Mouse (Mus musculus) intestine, embryonic 15.5 days (tissue): Measurements from ENCODE around the gene Sec11a. TPM values are rescaled to one million over a fixed set of nuclear protein-coding genes. Genes with fewer than 3 reads are reported as not detected.
"Not testable (repeated sequence)": the region's sequence is repeated elsewhere in the genome, so short reads cannot be mapped to it uniquely, and the experiment has no call there.

Experiments used
- ATAC-seq: fragments of 200-750 bp; cut with Nextera tagmentation; 2 replicates; pipeline ENCODE4 v1.8.0; 2017; ENCODE audit warnings: moderate TSS enrichment, moderate library complexity
- H3K27ac ChIP-seq: fragments of 300-500 bp; sonication (generic); 2 replicates; pipeline ENCODE4 v1.5.1; 2015; ENCODE audit warnings: mild to moderate bottlenecking, inconsistent platforms
- H3K27me3 ChIP-seq: fragments of 300-500 bp; sonication (generic); replicated peaks from 2 replicates; pipeline ENCODE4 v1.6.1; 2015; ENCODE audit warnings: inconsistent platforms
- H3K36me3 ChIP-seq: fragments of 300-500 bp; sonication (generic); 2 replicates; pipeline ENCODE4 v1.6.1; 2015; ENCODE audit warnings: inconsistent platforms
- H3K4me1 ChIP-seq: fragments of 300-500 bp; sonication (generic); replicated peaks from 2 replicates; pipeline ENCODE4 v1.6.1; 2015; ENCODE audit warnings: inconsistent platforms
- H3K4me2 ChIP-seq: fragments of 300-500 bp; sonication (generic); replicated peaks from 2 replicates; pipeline ENCODE4 v1.6.1; 2015; ENCODE audit warnings: mild to moderate bottlenecking, inconsistent platforms
- H3K4me3 ChIP-seq: fragments of 300-500 bp; sonication (generic); replicated peaks from 2 replicates; pipeline ENCODE4 v1.5.1; 2015; ENCODE audit warnings: inconsistent platforms
- H3K9ac ChIP-seq: fragments of 300-500 bp; sonication (generic); 2 replicates; pipeline ENCODE4 v1.6.1; 2015; ENCODE audit warnings: inconsistent platforms
- H3K9me3 ChIP-seq: fragments of 300-500 bp; sonication (generic); 2 replicates; pipeline ENCODE4 v1.6.1; 2016; ENCODE audit warnings: inconsistent platforms
- WGBS: fragments of 180-500 bp; shearing (Covaris S2); methylation state at CpG from one replicate; pipeline ENCODE4 v1.1.7; 2015; 5-methylcytosine and 5-hydroxymethylcytosine counted together
- polyA plus RNA-seq: library from polyadenylated mRNA; unstranded; fragments of >200 nt; fragmentation: Nextera tagmentation; extraction: Ambion mirVana; gene quantifications from 2 replicates; pipeline ENCODE4 v1.2.1, GENCODE M21; 2015

The Sec11a gene
- polyA plus RNA-seq, 1 experiment from 2014 or later = 254 TPM

DNA sequence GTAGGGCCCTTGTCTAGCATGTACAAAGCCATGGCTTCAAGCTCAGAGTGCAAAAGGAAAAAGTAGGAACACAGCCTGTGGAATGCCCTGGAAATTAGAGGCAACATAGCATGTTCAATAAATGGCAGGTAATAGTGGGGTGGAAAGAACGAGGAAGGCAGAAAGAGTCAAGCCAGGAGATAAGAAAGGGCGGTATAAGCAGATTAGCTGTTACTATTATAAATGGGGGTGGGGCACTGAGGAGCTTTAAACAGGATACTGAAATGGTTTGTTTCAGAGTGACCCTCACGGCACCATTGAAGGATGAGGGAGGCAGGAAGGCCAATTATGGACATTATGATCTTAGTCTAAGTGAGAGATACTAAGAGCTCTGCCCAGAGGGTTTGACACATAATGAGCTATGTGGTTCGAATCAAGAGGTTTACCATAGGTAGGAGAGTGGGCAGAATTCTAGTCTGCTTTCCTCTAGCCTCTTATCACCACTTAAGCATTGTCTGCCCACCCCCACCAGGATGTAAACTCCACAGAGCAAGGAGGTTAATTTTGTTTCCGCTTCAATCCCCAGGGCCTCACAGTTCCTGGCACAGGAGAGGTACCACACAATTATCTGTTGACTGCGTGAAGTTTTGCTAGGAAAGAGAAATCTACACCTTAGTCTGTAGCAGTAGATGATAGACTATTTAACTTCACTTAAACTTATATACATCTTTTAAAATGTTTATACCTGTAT lies 39.0 kb upstream of the Sec11a start:
- Histone ChIP-seq H3K36me3 (no peaks in the 10 kb centered on the region), H3K9me3 (no peaks in the 10 kb centered on the region), H3K4me1 (peaks cover 2% of the 10 kb centered on the region), H3K27ac (peak overlapping the region; percentile 33; the same call in 1 of the 2 replicates), H3K4me2 (no peak overlapping the region), H3K27me3 (no peaks in the 10 kb centered on the region), H3K4me3 (no peak overlapping the region), H3K9ac (no peak overlapping the region)
- 27% methylated on average over 6 of the region's 6 CpGs for WGBS
- ATAC-seq = peak; percentile 74

DNA sequence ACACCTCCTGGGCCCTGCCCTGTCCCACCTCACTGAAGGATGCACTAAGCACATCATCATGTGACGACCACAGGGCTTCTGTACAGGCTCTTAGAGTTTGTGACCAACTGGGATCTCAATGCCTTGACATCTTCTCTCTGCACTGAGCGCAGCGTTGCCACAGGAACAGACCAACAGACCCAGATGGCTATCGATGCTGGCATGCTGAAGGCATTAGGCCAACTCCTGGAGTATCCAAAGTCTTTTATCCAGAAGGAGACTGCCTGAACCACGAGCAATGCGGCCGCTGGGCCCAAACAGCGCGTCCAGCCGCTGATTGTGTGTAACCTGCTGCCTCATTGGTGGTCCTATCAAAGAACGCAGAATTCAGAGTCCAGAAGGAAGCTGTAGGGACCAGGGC lies 33.0 kb upstream of the Sec11a start:
- no peak overlapping the region for H3K4me2 ChIP-seq
- H3K9ac ChIP-seq = no peak overlapping the region
- H3K9me3 ChIP-seq = no peaks in the 10 kb centered on the region
- no peak overlapping the region for H3K27ac ChIP-seq
- H3K4me3 ChIP-seq = no peak overlapping the region
- ATAC-seq = no peak
- no peaks in the 10 kb centered on the region for H3K36me3 ChIP-seq
- H3K4me1 ChIP-seq = no peaks in the 10 kb centered on the region
- WGBS = 91% methylated on average over 11 of the region's 11 CpGs
- no peaks in the 10 kb centered on the region for H3K27me3 ChIP-seq

DNA sequence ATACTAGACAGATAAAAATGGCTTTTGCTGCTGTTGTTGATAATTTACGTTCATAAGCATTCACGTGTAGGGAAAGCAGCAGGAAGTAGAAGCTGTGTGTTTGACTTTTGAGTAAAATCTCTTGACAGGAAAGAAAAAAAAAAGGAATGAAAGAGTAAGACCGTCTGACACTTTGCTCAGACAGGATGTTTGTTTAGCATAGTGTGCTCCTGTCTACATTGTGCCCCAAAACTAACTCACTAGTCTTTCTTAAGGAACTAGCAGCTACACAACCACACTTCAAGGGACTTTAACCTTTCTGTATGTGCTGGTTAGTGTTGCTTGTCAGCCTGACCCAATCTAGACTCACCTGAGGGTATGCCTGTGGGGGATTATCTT lies 26.0 kb upstream of the Sec11a start:
- not testable (repeated sequence) for H3K4me3 ChIP-seq, ATAC-seq
- 47% methylated on average over 3 of the region's 3 CpGs for WGBS

DNA sequence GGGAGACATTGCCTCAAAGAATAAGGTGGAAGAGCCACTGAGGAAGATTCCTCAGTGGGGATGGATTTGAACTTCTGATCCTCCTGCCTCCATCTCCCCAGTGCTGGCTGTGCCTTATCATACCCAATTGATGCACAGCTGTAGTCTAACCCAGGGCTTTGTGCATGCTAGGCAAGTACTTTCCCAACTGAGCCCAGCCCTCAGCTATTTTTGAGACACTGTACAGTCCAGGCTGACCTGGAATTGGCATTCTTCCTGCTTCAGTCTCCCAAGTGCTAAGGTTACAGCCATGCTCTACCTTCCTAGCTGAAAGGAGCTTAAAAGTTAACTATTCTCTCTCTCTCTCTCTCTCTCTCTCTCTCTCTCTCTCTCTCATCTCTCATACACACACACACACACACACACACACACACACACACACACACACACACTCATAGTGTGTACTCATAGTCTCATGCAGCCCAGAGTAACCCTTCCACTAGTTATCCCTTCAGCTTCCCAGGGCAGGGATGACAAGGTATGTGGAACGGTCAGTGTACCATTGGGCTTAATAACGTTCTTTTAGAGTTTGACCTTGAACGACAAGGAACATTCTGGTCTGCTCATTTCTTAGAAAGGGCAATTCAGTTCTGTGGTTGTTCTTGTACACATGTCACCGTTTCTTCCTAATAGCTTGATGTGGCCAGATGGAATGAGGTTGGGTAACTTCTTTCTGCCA lies 25.5 kb upstream of the Sec11a start:
- H3K36me3 ChIP-seq, H3K27ac ChIP-seq, H3K4me3 ChIP-seq, H3K4me1 ChIP-seq, H3K9me3 ChIP-seq, H3K9ac ChIP-seq, H3K4me2 ChIP-seq, ATAC-seq, H3K27me3 ChIP-seq: not testable (repeated sequence)
- WGBS = 64% methylated on average over 4 of the region's 4 CpGs

More for the DNA sequence above, 26.0 kb upstream of the Sec11a start:
- not testable (repeated sequence) for H3K4me2 ChIP-seq, H3K9ac ChIP-seq, H3K27me3 ChIP-seq, H3K9me3 ChIP-seq, H3K27ac ChIP-seq, H3K4me1 ChIP-seq, H3K36me3 ChIP-seq

DNA sequence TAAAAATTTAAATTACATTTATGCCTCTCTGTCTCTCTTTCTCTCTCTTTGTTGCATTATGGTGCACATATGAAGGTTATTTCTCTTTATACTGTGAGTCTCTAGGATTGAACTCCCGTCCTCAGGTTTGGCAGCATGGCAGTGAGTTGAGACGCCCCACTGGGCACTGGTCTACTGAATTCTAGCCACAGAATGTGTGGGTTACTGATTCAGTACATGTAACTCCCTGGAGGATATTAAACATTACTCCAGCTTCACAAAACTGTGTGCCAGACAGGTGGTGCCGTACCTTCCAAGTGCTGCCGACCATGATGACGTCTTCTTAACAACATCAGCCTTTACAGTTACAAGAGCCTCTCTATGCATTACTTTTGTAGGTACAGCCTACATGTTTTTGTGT lies 24.5 kb upstream of the Sec11a start:
- Histone ChIP-seq H3K9me3 (no peaks in the 10 kb centered on the region), H3K9ac (no peak overlapping the region), H3K27ac (no peak overlapping the region), H3K4me3 (no peak overlapping the region), H3K4me2 (no peak overlapping the region), H3K36me3 (no peaks in the 10 kb centered on the region), H3K4me1 (no peaks in the 10 kb centered on the region), H3K27me3 (no peaks in the 10 kb centered on the region)
- WGBS = 92% methylated on average over 5 of the region's 5 CpGs
- ATAC-seq = no peak

DNA sequence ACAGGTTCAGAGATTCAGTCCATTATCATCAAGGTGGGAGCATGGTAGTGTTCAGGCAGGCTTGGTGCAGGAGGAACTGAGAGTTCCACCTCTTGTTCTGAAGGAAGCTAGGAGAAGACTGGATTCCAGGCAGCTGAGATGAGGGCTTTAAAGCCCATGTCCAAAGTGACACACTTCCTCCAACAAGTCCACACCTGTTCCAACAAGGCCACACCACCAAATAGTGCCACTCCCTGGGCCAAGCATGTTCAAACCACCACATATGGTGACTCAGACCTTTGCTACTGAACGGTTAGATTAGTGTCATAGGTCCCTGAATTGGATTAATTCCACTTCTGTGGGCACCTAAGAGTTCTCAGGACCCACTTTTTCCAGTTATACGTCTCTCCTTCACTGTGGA lies 23.8 kb upstream of the Sec11a start:
- Histone ChIP-seq H3K4me2 (no peak overlapping the region), H3K4me3 (no peak overlapping the region), H3K27ac (no peak overlapping the region), H3K27me3 (no peaks in the 10 kb centered on the region), H3K9ac (no peak overlapping the region), H3K36me3 (no peaks in the 10 kb centered on the region), H3K4me1 (no peaks in the 10 kb centered on the region), H3K9me3 (no peaks in the 10 kb centered on the region)
- 0 out of 2 replicates have a peak, but pooled peaks have one; percentile 4 for ATAC-seq
- WGBS = 77% methylated on average over 2 of the region's 2 CpGs

DNA sequence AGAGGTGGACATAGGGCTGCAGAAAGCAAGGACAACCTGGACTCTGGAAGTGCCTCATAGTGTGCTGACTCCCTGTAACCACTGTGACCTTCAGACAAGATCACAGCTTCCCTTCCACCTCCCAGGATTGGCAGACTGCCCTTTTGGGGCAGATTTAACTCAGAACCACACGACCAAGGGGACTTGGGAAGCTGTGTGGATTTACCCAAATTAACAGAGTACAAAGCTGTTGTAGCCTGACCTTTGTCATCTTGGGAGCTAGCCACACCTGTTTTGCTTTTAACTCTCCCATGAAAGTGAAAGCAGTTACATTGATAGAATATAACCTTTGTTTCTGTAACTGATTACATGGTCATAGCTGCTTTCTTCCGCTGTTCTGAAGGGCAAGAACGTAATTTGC lies 23.3 kb upstream of the Sec11a start:
- WGBS = 52% methylated on average over 3 of the region's 3 CpGs
- H3K9ac ChIP-seq = no peak overlapping the region
- no peaks in the 10 kb centered on the region for H3K27me3 ChIP-seq
- no peaks in the 10 kb centered on the region for H3K4me1 ChIP-seq
- no peak overlapping the region for H3K4me3 ChIP-seq
- H3K4me2 ChIP-seq = no peak overlapping the region
- no peaks in the 10 kb centered on the region for H3K36me3 ChIP-seq
- peak; percentile 71 for ATAC-seq
- no peak overlapping the region for H3K27ac ChIP-seq
- H3K9me3 ChIP-seq = no peaks in the 10 kb centered on the region

DNA sequence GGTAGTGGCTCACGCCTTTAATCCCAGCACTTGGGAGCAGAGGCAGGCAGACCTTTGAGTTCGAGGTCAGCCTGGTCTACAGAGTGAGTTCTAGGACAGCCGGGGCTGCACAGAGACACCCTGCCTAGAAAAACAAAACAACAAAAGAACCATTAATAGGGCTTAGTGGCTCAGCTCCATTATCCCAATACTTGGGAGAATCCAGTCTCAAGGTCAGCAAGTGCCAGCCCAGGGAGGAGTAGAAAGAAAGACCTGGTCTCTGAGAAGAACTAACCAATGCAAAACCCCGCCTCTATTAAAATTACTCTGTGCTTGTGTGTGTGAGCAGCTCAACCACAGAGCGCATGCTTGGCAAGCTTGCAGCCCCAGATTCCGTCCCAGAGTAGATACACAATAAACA lies 15.2 kb upstream of the Sec11a start:
- no peaks in the 10 kb centered on the region for H3K4me1 ChIP-seq
- no peak overlapping the region for H3K4me3 ChIP-seq
- no peak overlapping the region for H3K27ac ChIP-seq
- no peak for ATAC-seq
- H3K4me2 ChIP-seq = no peak overlapping the region
- WGBS = 73% methylated on average over 6 of the region's 6 CpGs
- no peaks in the 10 kb centered on the region for H3K9me3 ChIP-seq
- H3K9ac ChIP-seq = no peak overlapping the region
- no peaks in the 10 kb centered on the region for H3K36me3 ChIP-seq
- H3K27me3 ChIP-seq = no peaks in the 10 kb centered on the region

DNA sequence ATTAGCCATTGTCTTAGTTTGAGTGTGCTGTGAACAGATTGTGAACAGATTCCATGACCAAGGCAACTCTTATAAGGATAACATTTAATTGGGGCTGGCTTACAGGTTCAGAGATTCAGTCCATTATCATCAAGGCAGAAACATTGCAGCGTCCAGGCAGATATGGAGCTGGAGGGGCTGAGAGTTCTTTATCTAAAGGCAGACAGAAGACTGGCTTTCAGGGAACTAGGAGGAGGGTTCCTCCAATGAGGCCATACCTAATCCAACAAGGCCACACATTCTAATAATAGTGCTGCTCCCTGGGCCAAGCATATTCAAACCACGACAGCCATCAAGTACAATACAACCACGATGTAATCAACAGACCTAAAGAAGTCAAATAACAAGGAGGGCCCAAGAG lies 11.4 kb upstream of the Sec11a start:
- Histone ChIP-seq H3K4me2 (no peak overlapping the region), H3K27me3 (no peaks in the 10 kb centered on the region), H3K9me3 (no peaks in the 10 kb centered on the region), H3K36me3 (no peaks in the 10 kb centered on the region), H3K27ac (no peak overlapping the region), H3K4me1 (no peaks in the 10 kb centered on the region), H3K4me3 (no peak overlapping the region), H3K9ac (no peak overlapping the region)
- no peak for ATAC-seq
- 82% methylated on average over 3 of the region's 3 CpGs for WGBS

DNA sequence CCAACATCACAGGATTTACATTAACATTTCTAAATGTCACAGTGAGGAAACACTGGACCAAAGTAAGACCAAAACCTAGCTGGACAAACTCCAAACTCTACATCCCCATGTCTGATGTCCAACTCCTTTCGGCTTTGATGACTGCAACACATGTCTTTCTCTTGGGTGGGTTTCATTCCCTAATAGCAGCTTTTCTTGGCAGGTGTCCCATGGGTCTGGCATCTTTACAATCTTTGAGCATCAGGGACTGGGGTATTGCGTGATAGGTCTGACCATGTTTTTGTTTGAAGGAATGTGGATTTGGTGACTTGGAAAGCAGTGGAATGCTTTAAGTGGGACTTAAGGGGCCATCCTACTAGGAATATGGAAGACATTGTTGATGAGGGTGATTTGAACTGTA lies 9.3 kb upstream of the Sec11a start:
- H3K4me2 ChIP-seq = no peak overlapping the region
- no peak overlapping the region for H3K27ac ChIP-seq
- 85% methylated on average over 2 of the region's 2 CpGs for WGBS
- no peak for ATAC-seq
- no peaks in the 10 kb centered on the region for H3K4me1 ChIP-seq
- no peak overlapping the region for H3K4me3 ChIP-seq
- H3K9me3 ChIP-seq = no peaks in the 10 kb centered on the region
- H3K9ac ChIP-seq = no peak overlapping the region
- H3K27me3 ChIP-seq = no peaks in the 10 kb centered on the region
- no peaks in the 10 kb centered on the region for H3K36me3 ChIP-seq

DNA sequence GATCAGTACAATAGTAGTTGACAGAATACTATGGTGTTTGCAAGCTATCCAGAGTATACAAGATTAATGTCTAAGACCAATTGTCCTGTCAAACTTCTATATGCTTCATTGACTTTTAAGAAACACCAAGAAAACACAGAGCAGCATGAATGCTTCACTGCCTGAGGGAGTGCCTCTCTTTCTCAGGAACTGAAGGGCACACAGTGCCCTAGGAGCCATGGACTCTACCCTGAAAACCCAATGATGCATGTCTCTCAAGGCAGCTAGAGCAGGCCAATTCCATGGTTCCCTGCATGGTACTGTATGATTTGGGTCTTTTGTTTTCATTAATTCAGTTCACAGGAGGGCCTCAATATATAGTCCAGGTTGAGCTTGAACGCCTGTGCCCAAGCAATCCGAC lies 6.7 kb upstream of the Sec11a start:
- Histone ChIP-seq H3K4me1 (no peaks in the 10 kb centered on the region), H3K27ac (no peak overlapping the region), H3K27me3 (no peaks in the 10 kb centered on the region), H3K9ac (no peak overlapping the region), H3K4me2 (no peak overlapping the region), H3K36me3 (no peaks in the 10 kb centered on the region), H3K9me3 (no peaks in the 10 kb centered on the region), H3K4me3 (no peak overlapping the region)
- 86% methylated on average over 2 of the region's 2 CpGs for WGBS
- ATAC-seq = no peak

DNA sequence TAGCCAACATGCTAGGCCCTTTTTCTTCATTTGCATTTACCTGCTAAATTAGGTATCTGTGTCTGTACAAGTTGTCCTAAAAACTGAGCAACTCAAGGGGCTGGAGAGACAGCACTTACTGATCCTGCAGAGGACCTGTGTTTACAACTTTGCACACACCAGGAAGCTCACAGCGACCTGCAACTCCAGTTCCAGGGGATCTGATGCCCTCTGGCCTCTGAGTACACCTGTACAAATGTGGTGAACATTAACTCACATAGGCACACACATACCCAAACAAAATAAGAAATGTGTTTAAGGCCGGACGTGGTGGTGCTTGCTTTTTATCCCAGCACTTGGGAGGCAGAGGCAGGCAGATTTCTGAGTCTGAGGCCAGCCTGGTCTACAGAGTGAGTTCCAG lies 4.6 kb upstream of the Sec11a start:
- no peak overlapping the region for H3K9ac ChIP-seq
- WGBS = 58% methylated on average over 3 of the region's 3 CpGs
- H3K27ac ChIP-seq = no peak overlapping the region
- H3K27me3 ChIP-seq = no peaks in the 10 kb centered on the region
- no peak overlapping the region for H3K4me2 ChIP-seq
- H3K36me3 ChIP-seq = no peaks in the 10 kb centered on the region
- H3K4me1 ChIP-seq = no peaks in the 10 kb centered on the region
- H3K9me3 ChIP-seq = no peaks in the 10 kb centered on the region
- no peak for ATAC-seq
- H3K4me3 ChIP-seq = no peak overlapping the region

DNA sequence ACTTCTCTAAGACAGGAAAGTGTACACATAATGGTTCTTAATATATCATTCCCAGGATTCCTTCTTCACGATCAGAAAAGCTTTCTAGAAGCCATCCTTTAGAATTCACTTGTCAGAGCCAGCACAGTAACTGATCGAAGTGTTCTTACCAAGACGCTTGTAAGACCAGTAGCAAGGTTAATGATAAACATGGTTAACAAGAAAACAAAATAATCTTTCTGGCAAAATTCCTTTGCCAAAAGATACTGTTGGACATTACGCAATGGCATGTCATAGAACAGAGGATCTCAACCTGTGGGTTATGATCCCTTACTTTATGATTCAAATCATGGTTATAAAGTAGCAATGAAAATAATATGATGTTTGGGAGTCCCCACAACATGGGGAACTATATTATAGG lies 3.9 kb upstream of the Sec11a start:
- WGBS = 73% methylated on average over 4 of the region's 4 CpGs
- H3K27ac ChIP-seq = no peak overlapping the region
- no peak for ATAC-seq

More for the DNA sequence above, 3.9 kb upstream of the Sec11a start:
- Histone ChIP-seq H3K9ac (no peak overlapping the region), H3K4me2 (no peak overlapping the region), H3K9me3 (no peaks in the 10 kb centered on the region), H3K4me3 (no peak overlapping the region), H3K4me1 (no peaks in the 10 kb centered on the region), H3K36me3 (no peaks in the 10 kb centered on the region), H3K27me3 (no peaks in the 10 kb centered on the region)
